Mouse (Mus musculus) stomach, postnatal 0 days (tissue): ENCODE measurements around the gene Gipc1.

Source experiments
- CTCF ChIP-seq: IDR thresholded peaks from 2 replicates; pipeline ENCODE4 v1.5.1; 2016; ENCODE audit warnings: antibody characterized with exemption, low read depth, mild to moderate bottlenecking, moderate library complexity
- EP300 ChIP-seq: optimal IDR thresholded peaks from 2 replicates; pipeline ENCODE3; 2016; ENCODE audit warnings: antibody characterized with exemption

DNA sequence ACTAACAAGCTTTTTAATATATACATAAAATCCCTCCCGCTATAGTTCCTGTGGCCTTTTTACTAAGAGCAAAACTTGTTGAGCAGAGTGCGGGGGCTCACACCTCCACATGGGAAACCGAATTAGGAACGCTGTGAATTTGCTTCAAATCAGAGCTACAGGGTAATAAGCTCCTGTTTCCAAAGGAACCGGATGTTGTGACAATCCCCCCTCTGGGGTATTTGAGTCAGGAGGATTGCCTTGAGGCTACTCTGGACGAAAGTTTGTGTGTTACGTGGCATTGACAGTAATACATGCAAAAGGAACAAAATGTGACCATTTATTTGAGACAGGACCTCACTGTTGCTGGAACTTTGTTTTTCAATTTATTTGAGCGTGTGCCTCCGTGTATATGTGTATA is 43.4 kb upstream of the Gipc1 start:
- TF ChIP-seq EP300: no peak
- TF ChIP-seq CTCF: no peak
